Mouse (Mus musculus): ENCODE measurements around the gene 4932438A13Rik. TPM values are rescaled to one million over a fixed set of nuclear protein-coding genes. Genes with fewer than 3 reads are reported as not detected.

Gene 4932438A13Rik
- polyA plus RNA-seq, 1 experiment from 2014 or later, result 17.1 TPM

DNA sequence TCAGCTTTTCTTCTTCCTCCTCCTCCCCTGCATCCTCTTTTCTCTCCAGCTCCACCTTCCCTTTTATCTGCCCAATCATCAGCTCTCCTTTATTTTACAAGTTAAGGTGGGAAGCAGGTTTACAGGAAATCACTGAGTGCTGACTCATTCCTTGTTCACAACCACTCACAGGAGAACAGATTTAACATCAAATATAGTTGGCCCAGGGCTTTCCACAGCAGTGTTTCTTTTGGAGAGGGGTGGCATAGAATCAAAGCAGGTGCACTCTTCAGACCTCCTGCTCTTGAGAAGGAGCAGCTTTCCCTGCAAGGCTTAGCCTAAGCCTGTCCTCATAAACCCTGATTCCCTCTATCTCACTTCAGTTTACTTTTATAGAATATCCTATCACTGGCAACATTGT is 80.8 kb downstream of the 4932438A13Rik start:
- no peaks in the 10 kb centered on the region for H3K36me3 ChIP-seq (ENCODE audit: control insufficient read depth, insufficient read depth, low read length)

GRCm38 (mm10) chr3:37037979-37038378 is 175.1 kb downstream of the 4932438A13Rik start:
- Histone ChIP-seq H3K36me3 (ENCODE audit: control insufficient read depth, insufficient read depth, low read length) (peaks cover 20% of the 10 kb centered on the region), H3K9ac (ENCODE audit: low read length) (no peak overlapping the region), H3K4me2 (replicated peaks; ENCODE audit: low read depth) (no peak overlapping the region), H3K27me3 (ENCODE audit: control insufficient read depth, insufficient read depth, low read length) (no peaks in the 10 kb centered on the region), H3K27ac (replicated peaks) (no peak overlapping the region), H3K9me3 (ENCODE audit: control insufficient read depth, low read length) (no peaks in the 10 kb centered on the region), H3K4me1 (replicated peaks; ENCODE audit: control insufficient read depth, insufficient read depth) (no peaks in the 10 kb centered on the region), H3K4me3 (ENCODE audit: low read depth, low read length) (no peak overlapping the region)
- WGBS, result 88% methylated on average over 2 of the region's 2 CpGs
- ATAC-seq (ENCODE audit: low FRiP score, low TSS enrichment), result no peak
- DNase-seq (ENCODE audit: low spot score), result no peak
- TF ChIP-seq EP300 (optimal IDR thresholded peaks at IDR 0.05) (no peak), CTCF (IDR thresholded peaks at IDR 0.05; ENCODE audit: low read depth) (no peak)

More for the DNA sequence above, 80.8 kb downstream of the 4932438A13Rik start:
- Histone ChIP-seq H3K4me1 (replicated peaks; ENCODE audit: control insufficient read depth, insufficient read depth) (no peaks in the 10 kb centered on the region), H3K27me3 (ENCODE audit: control insufficient read depth, insufficient read depth, low read length) (no peaks in the 10 kb centered on the region), H3K4me2 (replicated peaks; ENCODE audit: low read depth) (no peak overlapping the region), H3K9me3 (ENCODE audit: control insufficient read depth, low read length) (no peaks in the 10 kb centered on the region), H3K4me3 (ENCODE audit: low read depth, low read length) (no peak overlapping the region), H3K9ac (ENCODE audit: low read length) (no peak overlapping the region), H3K27ac (replicated peaks) (no peak overlapping the region)
- ATAC-seq (ENCODE audit: low FRiP score, low TSS enrichment), result no peak
- DNase-seq (ENCODE audit: low spot score), result no peak
- TF ChIP-seq CTCF (IDR thresholded peaks at IDR 0.05; ENCODE audit: low read depth), result no peak
- TF ChIP-seq EP300 (optimal IDR thresholded peaks at IDR 0.05), result no peak

GRCm38 (mm10) chr3:37039811-37040210 is 176.9 kb downstream of the 4932438A13Rik start:
- Histone ChIP-seq H3K4me1 (replicated peaks; ENCODE audit: control insufficient read depth, insufficient read depth) (no peaks in the 10 kb centered on the region), H3K4me3 (ENCODE audit: low read depth, low read length) (no peak overlapping the region), H3K27me3 (ENCODE audit: control insufficient read depth, insufficient read depth, low read length) (no peaks in the 10 kb centered on the region), H3K36me3 (ENCODE audit: control insufficient read depth, insufficient read depth, low read length) (peaks cover 21% of the 10 kb centered on the region), H3K9ac (ENCODE audit: low read length) (no peak overlapping the region), H3K27ac (replicated peaks) (no peak overlapping the region), H3K9me3 (ENCODE audit: control insufficient read depth, low read length) (no peaks in the 10 kb centered on the region), H3K4me2 (replicated peaks; ENCODE audit: low read depth) (no peak overlapping the region)
- DNase-seq (ENCODE audit: low spot score) (no peak), ATAC-seq (ENCODE audit: low FRiP score, low TSS enrichment) (no peak)
- no peak for TF ChIP-seq CTCF (IDR thresholded peaks at IDR 0.05; ENCODE audit: low read depth)
- TF ChIP-seq EP300 (optimal IDR thresholded peaks at IDR 0.05), result no peak

- Histone ChIP-seq H3K27ac (replicated peaks) (no peak overlapping the region), H3K9ac (ENCODE audit: low read length) (no peak overlapping the region), H3K27me3 (ENCODE audit: control insufficient read depth, insufficient read depth, low read length) (no peaks in the 10 kb centered on the region), H3K4me2 (replicated peaks; ENCODE audit: low read depth) (no peak overlapping the region), H3K36me3 (ENCODE audit: control insufficient read depth, insufficient read depth, low read length) (peaks cover 11% of the 10 kb centered on the region), H3K4me3 (ENCODE audit: low read depth, low read length) (no peak overlapping the region), H3K4me1 (replicated peaks; ENCODE audit: control insufficient read depth, insufficient read depth) (no peaks in the 10 kb centered on the region), H3K9me3 (ENCODE audit: control insufficient read depth, low read length) (no peaks in the 10 kb centered on the region)
- no peak for ATAC-seq (ENCODE audit: low FRiP score, low TSS enrichment)
- no peak for DNase-seq (ENCODE audit: low spot score)
- TF ChIP-seq EP300 (optimal IDR thresholded peaks at IDR 0.05), result no peak
- TF ChIP-seq CTCF (IDR thresholded peaks at IDR 0.05; ENCODE audit: low read depth), result no peak
- WGBS, result 97% methylated on average over 1 of the region's 1 CpGs
Observed at GRCm38 (mm10) chr3:37051491-37051890, 188.6 kb downstream of the 4932438A13Rik start.

DNA sequence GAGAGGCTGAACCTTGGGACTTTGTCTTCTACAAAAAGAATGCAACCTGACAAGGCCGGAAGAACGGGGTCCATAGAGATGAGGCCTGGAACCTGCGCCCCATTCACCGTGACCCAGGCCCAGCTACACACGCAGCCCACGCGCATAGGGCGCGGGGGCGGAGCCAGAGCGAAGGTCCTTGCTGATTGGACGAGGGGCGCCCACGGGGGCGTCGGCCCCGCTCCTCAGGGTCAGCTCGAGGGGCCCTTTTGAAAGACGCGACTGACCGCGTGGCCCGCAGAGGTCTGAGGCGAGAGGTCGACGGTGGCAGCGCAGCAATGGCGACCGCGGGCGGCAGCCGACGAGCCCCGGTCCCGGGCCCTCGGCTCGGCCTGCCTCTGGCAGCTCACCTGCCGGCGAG is 200.5 kb downstream of the 4932438A13Rik start, which contains the start of gene Adad1:
Adad1 (plus strand) TSS at position 122 of the 400 bp plus-strand sequence.
- Histone ChIP-seq H3K9me3 (ENCODE audit: control insufficient read depth, low read length) (no peaks in the 10 kb centered on the region), H3K4me2 (replicated peaks; ENCODE audit: low read depth) (peak within 1 kb of the TSS; percentile 40), H3K36me3 (ENCODE audit: control insufficient read depth, insufficient read depth, low read length) (no peaks in the 10 kb centered on the region), H3K27ac (replicated peaks) (no peak within 1 kb of the TSS), H3K4me3 (ENCODE audit: low read depth, low read length) (peak within 1 kb of the TSS; percentile 18; the same call in 1 of the 2 replicates), H3K4me1 (replicated peaks; ENCODE audit: control insufficient read depth, insufficient read depth) (no peaks in the 10 kb centered on the region), H3K27me3 (ENCODE audit: control insufficient read depth, insufficient read depth, low read length) (no peaks in the 10 kb centered on the region), H3K9ac (ENCODE audit: low read length) (no peak within 1 kb of the TSS)
- WGBS, result 52% methylated on average over 39 of the region's 39 CpGs
- ATAC-seq (ENCODE audit: low FRiP score, low TSS enrichment) (no peak), DNase-seq (ENCODE audit: low spot score) (peak; percentile 17)
- TF ChIP-seq EP300 (optimal IDR thresholded peaks at IDR 0.05), result no peak
- no peak for TF ChIP-seq CTCF (IDR thresholded peaks at IDR 0.05; ENCODE audit: low read depth)

DNA sequence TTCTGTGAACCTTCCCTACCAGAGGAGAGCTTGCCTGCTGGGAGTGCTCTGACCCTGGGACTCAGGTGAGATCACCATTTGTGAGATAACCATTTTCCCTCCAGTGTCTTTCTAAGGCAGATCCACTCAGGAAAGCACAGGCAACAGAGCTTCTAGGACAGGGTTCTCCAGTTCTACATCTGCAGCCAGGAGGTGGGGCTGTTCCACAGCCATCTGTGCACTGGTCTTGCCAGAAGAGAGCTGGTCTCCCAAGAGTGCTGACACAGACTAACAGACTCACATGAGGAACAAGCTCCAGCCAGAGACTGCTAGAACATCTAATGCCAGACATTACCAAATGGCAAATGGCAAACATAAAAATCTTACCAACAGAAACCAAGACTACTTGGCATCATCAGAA is 210.3 kb downstream of the 4932438A13Rik start:
- H3K36me3 ChIP-seq (ENCODE audit: control insufficient read depth, insufficient read depth, low read length), result no peaks in the 10 kb centered on the region
- no peaks in the 10 kb centered on the region for H3K4me1 ChIP-seq (replicated peaks; ENCODE audit: control insufficient read depth, insufficient read depth)
- no peaks in the 10 kb centered on the region for H3K27me3 ChIP-seq (ENCODE audit: control insufficient read depth, insufficient read depth, low read length)
- DNase-seq (ENCODE audit: low spot score) (peak; percentile 31), ATAC-seq (ENCODE audit: low FRiP score, low TSS enrichment) (no peak)
- H3K27ac ChIP-seq (replicated peaks), result no peak overlapping the region
- H3K4me2 ChIP-seq (replicated peaks; ENCODE audit: low read depth), result no peak overlapping the region
- no peak overlapping the region for H3K9ac ChIP-seq (ENCODE audit: low read length)
- H3K9me3 ChIP-seq (ENCODE audit: control insufficient read depth, low read length), result no peaks in the 10 kb centered on the region
- peak; percentile 72 for TF ChIP-seq CTCF (IDR thresholded peaks at IDR 0.05; ENCODE audit: low read depth)
- TF ChIP-seq EP300 (optimal IDR thresholded peaks at IDR 0.05), result no peak
- no peak overlapping the region for H3K4me3 ChIP-seq (ENCODE audit: low read depth, low read length)
